Mouse (Mus musculus): ENCODE results near the gene Vmn2r8. TPM values are rescaled to one million over a fixed set of nuclear protein-coding genes. Genes with fewer than 3 reads are reported as not detected.

Vmn2r8 gene
- polyA plus RNA-seq (2017; shearing (Covaris generic)): not detected

DNA sequence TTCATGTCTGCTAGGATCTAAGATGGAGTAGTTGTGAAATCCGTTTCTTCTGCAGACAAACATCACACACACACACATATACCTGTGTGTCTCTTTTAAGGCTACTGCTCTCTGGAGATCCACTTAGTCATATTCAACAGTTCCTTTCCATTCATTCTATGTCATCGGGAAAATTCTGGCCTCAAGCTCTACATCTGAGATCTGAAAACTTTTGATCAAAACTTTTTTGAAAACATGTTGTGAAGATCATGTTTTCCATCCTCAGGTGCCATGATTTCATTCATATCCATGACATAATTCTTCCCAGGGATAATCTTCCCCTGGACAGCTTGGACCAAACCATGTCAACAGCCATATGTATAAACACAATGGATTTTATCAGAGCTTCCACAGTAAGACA is at the start of gene Vmn2r8:
Gene Vmn2r8 (minus strand): TSS at position 101 of the 400 bp plus-strand sequence.

DNA sequence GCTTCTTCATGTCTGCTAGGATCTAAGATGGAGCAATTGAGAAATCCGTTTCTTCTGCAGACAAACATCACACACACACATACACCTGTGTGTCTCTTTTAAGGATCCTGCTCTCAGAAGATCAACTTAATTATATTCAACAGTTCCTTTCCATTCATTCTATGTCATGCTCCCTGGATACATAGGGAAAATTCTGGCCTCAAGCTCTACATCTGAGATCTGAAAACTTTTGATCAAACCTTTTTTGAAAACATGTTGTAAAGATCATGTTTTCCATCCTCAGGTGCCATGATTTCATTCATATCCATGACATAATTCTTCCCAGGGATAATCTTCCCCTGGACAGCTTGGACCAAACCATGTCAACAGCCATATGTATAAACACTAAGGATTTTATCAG is 43.9 kb upstream of the Vmn2r8 start, which contains the start of gene Vmn2r9:
Gene Vmn2r9 (minus strand): TSS at position 101 of the 400 bp plus-strand sequence.

DNA sequence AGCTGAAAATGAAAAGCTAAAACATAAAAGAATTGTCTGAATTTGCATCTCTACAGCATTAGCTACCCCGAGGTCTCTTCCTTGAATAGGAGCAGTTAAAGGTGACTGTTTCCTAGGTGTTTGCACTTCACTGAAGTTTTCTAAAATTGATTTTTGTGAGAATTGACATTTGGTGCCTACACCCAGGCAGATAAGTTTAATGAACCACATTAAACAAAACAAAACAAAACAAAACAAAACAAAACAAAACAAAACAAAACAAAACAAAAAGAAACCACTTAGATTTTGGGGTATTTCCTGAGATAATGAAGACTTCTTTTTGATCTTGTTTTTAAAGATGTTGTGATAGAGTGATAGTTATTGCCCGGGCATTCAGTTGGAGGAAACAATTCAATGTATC is 13.4 kb downstream of the Vmn2r8 start, which contains the start of gene Tmed11:
Gene Tmed11 (minus strand): TSS at position 101 of the 400 bp plus-strand sequence.

DNA sequence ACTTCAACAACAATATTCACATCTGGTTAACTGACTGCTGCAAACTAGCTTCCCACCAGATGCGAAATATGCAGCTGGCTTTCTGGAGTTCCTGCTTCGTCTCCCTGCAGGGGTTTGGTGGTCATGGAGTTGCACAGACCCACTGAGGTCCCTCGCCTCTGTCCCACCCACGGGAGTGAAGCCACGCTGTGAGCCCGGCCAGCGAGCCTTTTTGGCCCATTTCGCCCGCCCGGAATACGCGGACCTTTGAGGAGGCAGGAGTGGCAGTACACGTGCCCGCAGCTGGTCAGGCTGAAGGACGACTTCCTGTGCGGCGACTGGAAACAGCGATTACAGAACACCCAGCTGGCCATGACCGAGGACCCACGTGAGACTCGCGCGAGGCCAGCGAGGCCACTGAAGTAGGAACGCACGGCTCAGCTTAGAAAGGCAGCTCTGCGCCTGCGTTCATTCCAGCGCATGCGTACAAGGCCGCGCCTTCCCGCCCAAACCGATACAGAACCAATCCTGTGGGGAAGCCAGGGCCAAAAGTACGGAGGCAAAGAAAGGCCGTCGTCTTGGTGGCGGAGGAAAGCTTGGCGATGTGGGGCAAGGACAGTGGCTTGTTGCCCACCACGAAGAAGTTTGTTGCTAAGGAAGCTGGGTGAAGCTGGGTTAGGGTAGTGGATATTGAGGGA is 33.9 kb downstream of the Vmn2r8 start, which contains the start of gene Rnf212:
Gene Rnf212 (minus strand): TSS at position 353 of the 677 bp plus-strand sequence.

Other genes starting within 250 kb of the Vmn2r8 start
- 164 TPM for gene Gak, start 179.1 kb downstream of the Vmn2r8 start, polyA plus RNA-seq (2017; shearing (Covaris generic))
- gene Tmem175, start 179.1 kb downstream of the Vmn2r8 start, polyA plus RNA-seq (2017; shearing (Covaris generic)): 52.3 TPM
- 56.8 TPM for gene Idua, start 148.5 kb downstream of the Vmn2r8 start, polyA plus RNA-seq (2017; shearing (Covaris generic))
- 23.2 TPM for gene Dgkq, start 139.2 kb downstream of the Vmn2r8 start, polyA plus RNA-seq (2017; shearing (Covaris generic))
- gene Slc26a1, start 133.3 kb downstream of the Vmn2r8 start, polyA plus RNA-seq (2017; shearing (Covaris generic)): 0.10 TPM
- gene Fgfrl1, start 116.5 kb downstream of the Vmn2r8 start, polyA plus RNA-seq (2017; shearing (Covaris generic)): not detected
- gene Rnf212, start 33.9 kb downstream of the Vmn2r8 start, polyA plus RNA-seq (2017; shearing (Covaris generic)): not detected
- not detected for gene Tmed11, start 13.5 kb downstream of the Vmn2r8 start, polyA plus RNA-seq (2017; shearing (Covaris generic))
- not detected for gene Vmn2r9, start 43.8 kb upstream of the Vmn2r8 start, polyA plus RNA-seq (2017; shearing (Covaris generic))
- not detected for gene Vmn2r10, start 197.7 kb upstream of the Vmn2r8 start, polyA plus RNA-seq (2017; shearing (Covaris generic))

Data from inflammation-experienced regulatory T-cells, adult 16 weeks (primary cell).